Mouse (Mus musculus) small intestine, adult 2 months (tissue): ENCODE data around the gene Lrrc27.

Experiments
- CTCF ChIP-seq: fragments of 200-500 bp; IDR thresholded peaks from 2 replicates; pipeline ENCODE4 v1.5.1; 2012; ENCODE audit warnings: low read depth, mild to moderate bottlenecking, control low read depth, inconsistent platforms, low read length, moderate library complexity, mixed read lengths; ENCODE audit not compliant: insufficient replicate concordance, insufficient read length; ENCODE audit errors: extremely low read depth
- POLR2A ChIP-seq: fragments of 200-500 bp; IDR thresholded peaks from 2 replicates; pipeline ENCODE4 v1.6.1; 2012; ENCODE audit warnings: low read depth, mild to moderate bottlenecking, control low read depth, inconsistent platforms, low read length, moderate library complexity

DNA sequence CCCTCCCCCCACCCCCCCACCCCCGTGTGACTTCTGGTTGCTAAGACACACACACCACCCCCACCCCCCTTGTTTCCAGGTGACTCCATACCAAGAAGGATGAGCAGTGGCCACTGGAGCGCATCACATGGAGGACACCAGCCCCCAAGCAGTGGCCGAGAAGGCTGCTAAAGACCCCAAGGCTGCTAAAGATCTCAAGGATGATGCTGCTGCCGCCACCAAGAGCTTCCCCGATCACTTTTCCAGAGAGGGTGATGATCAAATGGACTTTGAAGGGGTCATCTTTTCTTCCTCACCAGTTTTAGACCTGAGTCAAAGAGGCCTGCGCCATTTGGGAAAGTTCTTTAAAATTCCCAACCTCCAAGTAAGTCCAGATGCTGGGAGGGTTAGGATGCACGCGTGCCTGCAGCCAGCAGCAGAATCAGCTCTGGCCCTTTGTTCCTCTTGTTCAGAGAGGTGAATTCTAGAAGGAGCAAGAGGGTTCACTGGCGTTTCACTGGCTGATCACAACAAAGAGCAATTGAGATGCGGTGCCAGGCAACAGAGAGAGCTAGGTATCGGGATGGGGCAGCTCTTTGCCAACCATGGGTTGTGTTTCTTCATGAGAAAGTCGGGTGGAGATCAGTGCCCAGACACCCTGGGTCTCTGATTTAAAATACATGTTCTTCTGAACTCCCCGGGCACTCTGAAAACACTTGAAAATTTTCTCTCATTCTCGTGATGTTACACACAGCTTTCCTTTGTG lies 2.0 kb downstream of the Lrrc27 start:
- no peak for TF ChIP-seq CTCF
- no peak for TF ChIP-seq POLR2A
